Mouse (Mus musculus) kidney, adult 10 weeks (tissue): Measurements from ENCODE around the gene Adck1. TPM values are rescaled to one million over a fixed set of nuclear protein-coding genes. Genes with fewer than 3 reads are reported as not detected.

Experiments used
- polyA plus RNA-seq: library from polyadenylated mRNA; stranded (reverse); fragments of 350-450 nt; fragmentation: Illumina TruSeq; extraction: RNeasy Lipid Tissue Mini Kit (QIAGEN cat#74804); gene quantifications from one replicate; pipeline ENCODE4 v1.2.3, GENCODE M21; 2014; ENCODE audit warnings: low read depth, low replicate concordance

Gene Adck1
- 6.8 TPM for polyA plus RNA-seq

DNA sequence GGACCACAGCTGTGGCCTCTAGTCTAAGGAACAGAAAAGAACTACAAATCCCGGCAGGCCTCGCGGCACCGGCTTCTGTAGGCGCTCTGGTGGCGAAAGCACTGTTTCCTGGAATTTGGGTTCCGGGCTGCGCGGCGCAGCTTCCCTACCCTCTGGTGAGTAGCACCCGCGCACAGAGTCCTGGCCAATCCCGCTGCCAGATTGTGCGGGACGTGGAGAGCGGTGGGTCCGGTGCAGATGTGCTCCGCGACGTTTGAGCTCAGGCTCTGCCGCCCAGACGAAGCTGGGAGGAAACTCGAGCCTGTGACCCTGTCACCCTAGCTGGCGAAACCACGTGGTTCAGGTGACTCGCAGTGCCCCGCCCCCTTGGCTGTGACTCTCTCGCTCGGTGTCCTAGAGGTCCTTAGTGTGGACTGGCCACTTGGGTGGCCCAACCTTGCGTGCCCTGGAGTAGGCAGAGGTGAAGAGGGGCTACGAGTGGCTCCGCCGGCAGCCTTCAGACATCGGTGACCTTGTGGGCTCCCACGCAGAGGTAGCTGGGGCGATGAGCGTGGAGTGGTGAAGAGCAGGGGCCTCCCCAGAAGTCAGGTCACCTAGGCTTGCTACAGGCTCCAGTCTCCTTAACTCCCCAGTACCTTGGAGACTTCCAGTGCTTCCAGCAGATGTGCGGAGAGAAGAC is at the start of gene Adck1:
Adck1 (plus strand) TSS at position 114 of the 679 bp plus-strand sequence.

DNA sequence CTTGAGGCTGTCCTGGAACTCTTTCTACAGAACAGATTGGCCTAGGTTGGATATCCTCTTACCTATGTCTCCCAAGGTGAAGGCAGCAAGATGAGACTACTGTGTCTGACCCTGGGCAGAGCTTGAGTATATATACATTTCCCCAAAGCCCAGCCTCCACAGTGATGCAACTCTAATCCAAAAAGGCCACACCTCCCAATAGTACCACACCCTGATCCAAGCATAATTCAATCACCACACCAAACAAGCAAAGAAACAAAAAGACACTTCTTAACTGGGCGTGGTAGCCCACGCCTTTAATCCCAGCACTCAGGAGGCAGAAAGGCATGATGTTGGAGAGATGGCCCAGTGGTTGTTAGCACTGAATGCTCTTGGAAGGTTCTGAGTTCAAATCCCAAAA is 36.4 kb upstream of the Adck1 start, which contains the start of gene Gm5039:
Gm5039 (minus strand) TSS at position 101 of the 400 bp plus-strand sequence.

Other genes with a start within 250 kb of the Adck1 start
- not detected for gene Gm10436, start 178.4 kb upstream of the Adck1 start, polyA plus RNA-seq
- gene Gm8332, start 110.5 kb upstream of the Adck1 start, polyA plus RNA-seq, result not detected
- not detected for gene Gm5662, start 86.1 kb upstream of the Adck1 start, polyA plus RNA-seq
- not detected for gene Gm5039, start 36.5 kb upstream of the Adck1 start, polyA plus RNA-seq